Mouse (Mus musculus) stomach, embryonic 14.5 days (tissue): ENCODE measurements around the gene Gm10644. TPM values are rescaled to one million over a fixed set of nuclear protein-coding genes. Genes with fewer than 3 reads are reported as not detected.
A peak's percentile ranks its signal among the peaks of the same experiment; 100 is the strongest.

Experiments
- ATAC-seq: fragments of 200-750 bp; cut with Nextera tagmentation; 2 replicates; pipeline ENCODE4 v1.8.0; 2017; ENCODE audit warnings: low read depth, moderate TSS enrichment; ENCODE audit not compliant: insufficient number of reproducible peaks, insufficient read depth, low FRiP score
- H3K27ac ChIP-seq: fragments of 300-500 bp; sonication (generic); 2 replicates; pipeline ENCODE4 v1.5.1; 2014; ENCODE audit warnings: mild to moderate bottlenecking, low read length, moderate library complexity, mixed read lengths
- H3K27me3 ChIP-seq: fragments of 300-500 bp; sonication (generic); 2 replicates; pipeline ENCODE4 v1.6.1; 2014; ENCODE audit warnings: low read length, control low read depth, mixed read lengths; ENCODE audit not compliant: control insufficient read depth, insufficient read depth
- H3K36me3 ChIP-seq: fragments of 300-500 bp; sonication (generic); 2 replicates; pipeline ENCODE4 v1.6.1; 2014; ENCODE audit warnings: mild to moderate bottlenecking, control low read depth, low read length, moderate library complexity, mixed read lengths; ENCODE audit not compliant: control insufficient read depth, insufficient read depth
- H3K4me1 ChIP-seq: fragments of 300-500 bp; sonication (generic); 2 replicates; pipeline ENCODE4 v1.6.1; 2014; ENCODE audit warnings: low read length, control low read depth, mixed read lengths; ENCODE audit not compliant: control insufficient read depth, insufficient read depth
- H3K4me2 ChIP-seq: fragments of 300-500 bp; sonication (generic); replicated peaks from 2 replicates; pipeline ENCODE4 v1.6.1; 2014; ENCODE audit warnings: low read depth, low read length, control low read depth
- H3K4me3 ChIP-seq: fragments of 300-500 bp; sonication (generic); 2 replicates; pipeline ENCODE4 v1.5.1; 2014; ENCODE audit warnings: low read depth, low read length, control low read depth
- H3K9ac ChIP-seq: fragments of 300-500 bp; sonication (generic); replicated peaks from 2 replicates; pipeline ENCODE4 v1.6.1; 2014; ENCODE audit warnings: low read depth, mild to moderate bottlenecking, control low read depth, low read length, moderate library complexity, mixed read lengths
- H3K9me3 ChIP-seq: fragments of 300-500 bp; sonication (generic); 2 replicates; pipeline ENCODE4 v1.6.1; 2016; ENCODE audit warnings: low read depth, low read length, control low read depth; ENCODE audit not compliant: control insufficient read depth
- WGBS: fragments of 180-500 bp; shearing (Covaris S2); extraction: QIAGEN DNeasy Blood & Tissue Kit; methylation state at CpG from one replicate; pipeline ENCODE4 v1.1.7; 2014; 5-methylcytosine and 5-hydroxymethylcytosine counted together
- polyA plus RNA-seq: library from polyadenylated mRNA; unstranded; fragments of >200 nt; fragmentation: Nextera tagmentation; extraction: Ambion mirVana; gene quantifications from 2 replicates; pipeline ENCODE4 v1.2.1, GENCODE M21; 2014

The Gm10644 gene
- polyA plus RNA-seq, 1 experiment from 2014 or later, result 0.56 TPM

GRCm38 (mm10) chr8:83976101-83976630 is 21.2 kb upstream of the Gm10644 start:
- ATAC-seq, result no peak
- H3K4me1 ChIP-seq, result peaks cover 19% of the 10 kb centered on the region; the same call in 1 of the 2 replicates
- no peak overlapping the region for H3K9ac ChIP-seq
- no peaks in the 10 kb centered on the region for H3K9me3 ChIP-seq
- no peaks in the 10 kb centered on the region for H3K27me3 ChIP-seq
- H3K36me3 ChIP-seq, result peaks cover 9% of the 10 kb centered on the region
- no peak overlapping the region for H3K4me3 ChIP-seq
- WGBS, result 87% methylated on average over 4 of the region's 4 CpGs
- no peak overlapping the region for H3K27ac ChIP-seq
- H3K4me2 ChIP-seq, result no peak overlapping the region

DNA sequence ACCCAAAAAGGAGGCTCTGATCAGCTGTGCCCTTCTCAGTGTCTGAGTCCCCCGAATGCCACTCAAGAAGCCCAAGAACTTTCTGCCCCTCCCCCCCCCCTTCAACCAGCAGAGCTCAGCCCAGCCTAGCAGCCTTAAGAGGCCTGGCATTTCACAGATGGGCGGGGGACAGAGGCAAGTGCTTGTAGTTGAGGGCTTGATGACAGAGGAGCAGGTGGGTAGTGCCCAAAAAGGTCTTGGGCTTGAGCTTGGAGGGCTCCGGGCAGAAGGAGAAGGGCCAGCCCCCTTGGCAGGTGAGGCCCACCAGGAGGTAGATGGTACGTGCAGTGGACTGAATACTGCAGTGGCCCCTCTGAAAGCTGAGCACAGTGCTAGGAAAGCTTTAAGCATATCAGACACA is 19.5 kb upstream of the Gm10644 start:
- 0 out of 2 replicates have a peak overlapping the region, but pooled peaks have one; percentile 1 for H3K4me2 ChIP-seq

DNA sequence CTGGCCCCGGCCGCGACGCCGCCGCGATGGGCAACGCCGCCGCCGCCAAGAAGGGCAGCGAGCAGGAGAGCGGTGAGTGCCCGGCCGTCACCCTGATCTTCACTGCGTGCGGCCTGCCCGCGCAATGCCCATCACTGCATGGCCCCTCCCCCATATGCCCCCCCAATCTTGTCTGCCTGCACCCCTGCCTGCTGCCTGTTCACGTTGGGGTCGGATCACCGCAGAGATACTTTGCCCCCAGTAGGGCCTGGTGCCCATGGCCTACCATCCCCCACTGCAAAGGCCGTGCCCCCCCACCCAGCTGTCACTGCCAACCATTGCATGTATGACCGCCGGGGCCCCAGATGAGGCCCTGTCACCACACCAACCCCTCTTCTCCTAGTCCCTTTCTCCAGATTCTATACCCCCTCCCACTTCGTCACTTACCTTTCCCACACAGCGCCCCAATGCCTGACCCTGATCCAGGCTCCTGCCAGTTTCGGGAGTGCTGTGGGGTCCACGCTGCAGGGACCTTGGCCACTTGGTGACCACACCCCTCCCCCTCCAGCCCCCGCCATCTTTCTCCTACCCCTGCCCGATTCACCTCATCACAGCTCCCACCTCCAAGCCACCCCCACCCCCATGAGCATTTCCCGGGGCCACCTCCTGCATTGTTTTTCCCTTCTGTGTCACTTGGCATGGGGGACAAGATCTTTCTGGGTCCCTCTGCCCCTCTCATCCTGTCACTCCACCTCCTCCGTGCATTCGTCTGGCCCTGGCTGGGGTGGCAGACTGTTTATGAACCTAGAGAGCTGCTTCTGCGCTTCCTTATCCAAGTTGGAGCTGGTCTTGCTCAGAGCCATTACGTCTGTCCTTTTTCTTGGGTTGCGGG is 18.4 kb upstream of the Gm10644 start:
- H3K27me3 ChIP-seq, result no peaks in the 10 kb centered on the region
- H3K9ac ChIP-seq, result peak overlapping the region; percentile 83
- peak overlapping the region; percentile 44; the same call in 1 of the 2 replicates for H3K27ac ChIP-seq
- 2% methylated on average over 37 of the region's 37 CpGs for WGBS
- H3K36me3 ChIP-seq, result peaks cover 4% of the 10 kb centered on the region; the same call in 1 of the 2 replicates
- no peaks in the 10 kb centered on the region for H3K9me3 ChIP-seq
- peaks cover 19% of the 10 kb centered on the region; the same call in 1 of the 2 replicates for H3K4me1 ChIP-seq
- H3K4me2 ChIP-seq, result peak overlapping the region; percentile 98
- peak; percentile 10 for ATAC-seq
- peak overlapping the region; percentile 90 for H3K4me3 ChIP-seq

More for the DNA sequence above, 19.5 kb upstream of the Gm10644 start:
- no peaks in the 10 kb centered on the region; the same call in 1 of the 2 replicates for H3K36me3 ChIP-seq
- no peak overlapping the region for H3K4me3 ChIP-seq
- H3K9ac ChIP-seq, result no peak overlapping the region
- peaks cover 19% of the 10 kb centered on the region; the same call in 1 of the 2 replicates for H3K4me1 ChIP-seq
- ATAC-seq, result no peak
- 82% methylated on average over 4 of the region's 4 CpGs for WGBS
- no peak overlapping the region for H3K27ac ChIP-seq
- no peaks in the 10 kb centered on the region for H3K9me3 ChIP-seq
- no peaks in the 10 kb centered on the region for H3K27me3 ChIP-seq

DNA sequence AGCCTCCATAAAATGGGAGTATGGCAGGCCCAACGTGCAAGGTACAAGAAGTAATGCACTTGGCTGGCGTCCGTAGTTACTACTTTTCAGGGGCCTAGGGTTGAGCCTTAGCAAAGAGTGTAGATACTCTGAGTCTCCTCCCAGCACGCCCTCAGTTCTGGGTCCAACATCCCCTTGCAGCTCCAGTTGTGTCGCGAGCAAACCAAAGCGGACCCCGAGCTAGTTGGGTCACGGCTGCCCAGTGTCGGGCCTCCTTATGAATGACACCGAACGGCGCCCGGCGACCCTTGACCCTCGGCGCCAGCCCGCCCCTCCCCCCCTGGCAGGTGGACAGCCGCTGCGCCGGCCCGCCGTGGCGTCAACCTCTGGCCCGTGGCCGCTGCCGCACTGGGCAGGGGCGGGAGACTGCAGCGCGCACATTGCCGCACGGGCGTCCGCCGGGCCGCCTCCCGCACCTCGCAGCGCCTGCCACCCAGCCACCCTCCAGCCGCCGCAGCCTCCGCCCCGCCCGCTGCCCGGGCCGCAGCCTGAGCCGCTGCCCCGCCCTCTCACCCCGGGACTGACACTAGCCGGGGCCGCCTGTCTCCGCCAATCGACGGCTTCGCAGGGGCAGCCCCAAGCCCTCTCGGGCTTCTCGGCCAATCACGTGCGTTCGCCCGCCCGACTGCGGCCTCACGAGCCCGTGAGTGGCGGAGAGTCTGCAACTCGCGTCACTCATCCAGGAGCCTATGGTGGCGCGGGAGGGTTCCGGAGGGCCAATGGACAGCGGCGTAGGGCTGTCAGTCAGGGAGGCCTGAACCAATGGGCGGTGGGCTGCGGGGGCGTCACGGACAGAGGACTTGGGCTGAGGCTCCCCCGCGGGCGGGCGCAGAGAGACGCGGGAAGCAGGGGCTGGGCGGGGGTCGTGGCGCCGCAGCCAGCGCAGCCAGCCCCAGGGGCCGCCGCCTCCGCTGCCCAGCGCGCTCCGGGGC is 17.4 kb upstream of the Gm10644 start, which contains the start of gene Prkaca:
Prkaca (plus strand) TSS at position 844 of the 971 bp plus-strand sequence.
- peak within 1 kb of the TSS; percentile 44; the same call in 1 of the 2 replicates for H3K27ac ChIP-seq
- 2% methylated on average over 73 of the region's 94 CpGs for WGBS
- H3K4me3 ChIP-seq, result peak within 1 kb of the TSS; percentile 90
- H3K9me3 ChIP-seq, result no peaks in the 10 kb centered on the region
- peak within 1 kb of the TSS; percentile 98 for H3K4me2 ChIP-seq
- no peaks in the 10 kb centered on the region for H3K27me3 ChIP-seq
- ATAC-seq, result peak; percentile 100
- H3K4me1 ChIP-seq, result peaks cover 15% of the 10 kb centered on the region; the same call in 1 of the 2 replicates
- peaks cover 7% of the 10 kb centered on the region; the same call in 1 of the 2 replicates for H3K36me3 ChIP-seq
- H3K9ac ChIP-seq, result peak within 1 kb of the TSS; percentile 83

DNA sequence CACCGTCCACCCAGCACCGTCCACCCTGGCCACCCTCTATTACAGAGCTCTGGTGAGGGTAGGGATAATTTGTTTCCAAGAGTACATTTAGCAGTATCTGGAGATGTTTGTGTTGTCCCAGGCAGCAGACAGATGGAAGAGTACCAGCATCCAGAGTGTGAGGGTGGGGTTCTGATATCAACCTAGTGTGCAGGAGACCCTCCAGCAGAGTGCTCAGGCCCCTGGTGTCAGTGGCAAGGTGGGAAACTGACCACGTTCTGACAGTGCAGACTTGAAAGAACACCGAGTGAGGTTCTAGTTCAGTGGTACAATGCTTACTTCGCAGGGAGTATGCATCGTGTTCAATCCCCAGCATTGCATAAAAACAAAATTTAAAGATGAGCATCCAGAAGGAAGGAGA is 16.7 kb upstream of the Gm10644 start:
- Histone ChIP-seq H3K9ac (no peak overlapping the region; the same call in 1 of the 2 replicates), H3K27me3 (no peaks in the 10 kb centered on the region), H3K4me1 (peaks cover 12% of the 10 kb centered on the region; the same call in 1 of the 2 replicates), H3K4me3 (0 out of 2 replicates have a peak overlapping the region, but pooled peaks have one; percentile 90), H3K27ac (no peak overlapping the region), H3K4me2 (peak overlapping the region; percentile 81), H3K36me3 (peaks cover 7% of the 10 kb centered on the region; the same call in 1 of the 2 replicates), H3K9me3 (no peaks in the 10 kb centered on the region)
- ATAC-seq, result no peak
- 74% methylated on average over 6 of the region's 6 CpGs for WGBS

DNA sequence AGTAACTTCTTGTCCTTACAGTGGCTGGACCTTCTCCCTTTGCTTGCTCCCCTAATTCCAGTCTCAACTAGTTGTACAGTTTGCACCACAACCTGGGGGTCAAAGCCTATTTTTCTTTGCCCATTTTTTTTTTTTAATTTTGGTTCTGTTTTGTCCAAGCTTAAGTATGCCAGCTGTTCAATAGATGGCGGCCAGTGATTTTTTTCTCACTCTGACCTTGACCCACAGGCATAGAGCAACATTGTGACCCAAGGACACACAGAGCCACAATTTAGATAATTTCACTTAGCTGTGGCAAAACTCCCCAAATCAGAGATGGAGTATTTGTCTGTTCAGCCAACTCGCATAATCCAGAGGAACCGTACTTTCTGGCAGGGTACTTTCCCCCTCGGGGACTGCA is 16.1 kb upstream of the Gm10644 start:
- Histone ChIP-seq H3K4me1 (peaks cover 12% of the 10 kb centered on the region; the same call in 1 of the 2 replicates), H3K27me3 (no peaks in the 10 kb centered on the region), H3K4me3 (no peak overlapping the region), H3K27ac (no peak overlapping the region), H3K9me3 (no peaks in the 10 kb centered on the region), H3K4me2 (no peak overlapping the region), H3K9ac (no peak overlapping the region), H3K36me3 (peaks cover 7% of the 10 kb centered on the region; the same call in 1 of the 2 replicates)
- ATAC-seq, result no peak
- 89% methylated on average over 4 of the region's 4 CpGs for WGBS

DNA sequence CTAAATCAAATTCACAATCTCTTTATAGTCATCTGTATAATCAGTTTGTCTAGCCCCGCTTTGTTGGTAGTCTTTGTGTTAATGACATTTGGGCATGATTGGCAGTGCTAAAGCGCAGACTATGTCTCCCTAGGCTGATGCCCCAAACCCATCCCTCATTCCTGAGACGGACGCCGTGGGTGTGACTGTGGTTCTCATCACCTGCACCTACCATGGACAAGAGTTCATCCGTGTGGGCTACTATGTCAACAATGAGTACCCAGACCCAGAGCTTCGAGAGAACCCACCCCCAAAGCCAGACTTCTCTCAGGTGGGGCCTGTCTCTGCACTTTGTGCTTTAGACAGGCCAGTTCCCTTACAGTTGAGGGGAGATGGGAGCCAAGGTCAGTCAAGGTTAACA is 12.7 kb upstream of the Gm10644 start:
- H3K4me3 ChIP-seq, result no peak overlapping the region

More for the DNA sequence above, 12.7 kb upstream of the Gm10644 start:
- Histone ChIP-seq H3K4me1 (0 out of 2 replicates have a peak, but pooled peaks cover 3% of the 10 kb centered on the region), H3K27ac (no peak overlapping the region), H3K27me3 (no peaks in the 10 kb centered on the region), H3K9me3 (no peaks in the 10 kb centered on the region), H3K36me3 (peaks cover 7% of the 10 kb centered on the region; the same call in 1 of the 2 replicates), H3K4me2 (no peak overlapping the region), H3K9ac (no peak overlapping the region)
- ATAC-seq, result no peak
- WGBS, result 90% methylated on average over 7 of the region's 7 CpGs
